Mouse (Mus musculus): ENCODE measurements around the gene Tcf7l1.

Gene Tcf7l1

GRCm38 (mm10) chr6:72584154-72584553 lies 204.9 kb downstream of the Tcf7l1 start:
- peak; percentile 83 for DNase-seq

GRCm38 (mm10) chr6:72583211-72583839 lies 205.7 kb downstream of the Tcf7l1 start:
- DNase-seq = peak; percentile 79

GRCm38 (mm10) chr6:72581625-72582382 lies 207.2 kb downstream of the Tcf7l1 start:
- DNase-seq = peak; percentile 54

Data from kidney, adult 9 months (tissue).